Comparison of ENCODE assay signal across 23 mouse cellular contexts in genomic region chr5:132166559-132166958, GRCm38 (mm10).
"Had no signal": no experiment of that assay in that cellular context is flagged by ENCODE, and none has a peak within 500 bp of the region (broad histone marks: within the 10 kb centered on the region; RNA-seq: fewer than 3 reads in every experiment).

No protein-coding gene starts in this region.

- DNase-seq: cerebellum, adult 18-20 months; cerebellum, adult 2 months; cerebellum, adult 8-10 months; cerebellum, adult 9-10 months; cerebellum, adult 9-11 months; cerebellum, postnatal 10 days; cerebellum, postnatal 14 days; cerebellum, postnatal 25 days; cerebellum, postnatal 36 days; embryo, embryonic 11 days; forebrain, postnatal 0 days; gastrocnemius, adult 2 months; gastrocnemius, postnatal 10 days; gastrocnemius, postnatal 14 days; gastrocnemius, postnatal 25 days; gastrocnemius, postnatal 36 days; heart, adult 11 months; heart, adult 18-20 months; heart, adult 2 months had no signal

- ATAC-seq: forebrain, embryonic 13.5 days; forebrain, embryonic 14.5 days; forebrain, embryonic 15.5 days; forebrain, embryonic 16.5 days; forebrain, postnatal 0 days had no signal
